Mouse (Mus musculus) small intestine, adult 2 months (tissue): ENCODE results near the gene Sec24b.

Experiments
- CTCF ChIP-seq: fragments of 200-500 bp; IDR thresholded peaks from 2 replicates; pipeline ENCODE4 v1.5.1; 2012; ENCODE audit warnings: low read depth, mild to moderate bottlenecking, control low read depth, inconsistent platforms, low read length, moderate library complexity, mixed read lengths; ENCODE audit not compliant: insufficient replicate concordance, insufficient read length; ENCODE audit errors: extremely low read depth
- POLR2A ChIP-seq: fragments of 200-500 bp; IDR thresholded peaks from 2 replicates; pipeline ENCODE4 v1.6.1; 2012; ENCODE audit warnings: low read depth, mild to moderate bottlenecking, control low read depth, inconsistent platforms, low read length, moderate library complexity

- TF ChIP-seq CTCF: no peak
- no peak for TF ChIP-seq POLR2A
Measured at GRCm38 (mm10) chr3:130053340-130054066, 7.8 kb downstream of the Sec24b start.
